Mouse (Mus musculus): Measurements from ENCODE around the gene Gm49396. TPM values are rescaled to one million over a fixed set of nuclear protein-coding genes. Genes with fewer than 3 reads are reported as not detected.

Gene Gm49396
- polyA plus RNA-seq, 2 experiments, result 5.0 to 7.3 TPM

DNA sequence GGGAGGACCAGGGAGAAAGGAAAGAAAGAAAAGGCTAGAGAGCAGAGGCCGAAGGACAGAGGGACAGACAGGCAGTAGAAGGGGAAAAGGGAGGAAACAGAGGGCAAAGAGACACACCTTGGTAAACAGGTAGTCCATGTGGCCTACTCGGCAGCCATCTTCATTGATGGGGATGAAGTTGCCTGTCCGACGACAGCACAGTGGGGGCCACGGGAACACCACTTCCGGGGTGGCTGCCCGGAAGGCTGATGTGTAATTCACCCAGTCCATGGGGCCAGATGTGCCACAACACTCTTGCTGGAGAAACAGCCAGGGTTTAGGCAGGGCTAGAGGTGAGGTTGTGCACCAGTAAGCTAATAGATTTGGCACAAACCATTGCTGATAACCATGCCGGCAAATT, 41.8 kb downstream of the Gm49396 start:
- Histone ChIP-seq H3K36me3 (ENCODE audit: control insufficient read depth, insufficient read depth, low read length) (no peaks in the 10 kb centered on the region), H3K9ac (ENCODE audit: low read depth, low read length, severe bottlenecking) (no peak overlapping the region), H3K4me3 (replicated peaks; ENCODE audit: low read length) (no peak overlapping the region), H3K27me3 (ENCODE audit: control insufficient read depth, insufficient read depth, low read length) (no peaks in the 10 kb centered on the region), H3K4me1 (ENCODE audit: control insufficient read depth, insufficient read depth, low read length) (no peaks in the 10 kb centered on the region), H3K4me2 (replicated peaks; ENCODE audit: low read depth, low read length, severe bottlenecking) (no peak overlapping the region), H3K9me3 (ENCODE audit: control insufficient read depth, low read length) (no peaks in the 10 kb centered on the region), H3K27ac (replicated peaks; ENCODE audit: low read depth, low read length) (no peak overlapping the region)
- no peak for TF ChIP-seq POLR2A (IDR thresholded peaks at IDR 0.05; ENCODE audit: borderline replicate concordance, extremely low read depth, insufficient read depth, insufficient read length)
- DNase-seq (ENCODE audit: low spot score), result no peak
- 86% methylated on average over 8 of the region's 8 CpGs for WGBS
- no peak for ATAC-seq (ENCODE audit: low FRiP score, low read depth)

DNA sequence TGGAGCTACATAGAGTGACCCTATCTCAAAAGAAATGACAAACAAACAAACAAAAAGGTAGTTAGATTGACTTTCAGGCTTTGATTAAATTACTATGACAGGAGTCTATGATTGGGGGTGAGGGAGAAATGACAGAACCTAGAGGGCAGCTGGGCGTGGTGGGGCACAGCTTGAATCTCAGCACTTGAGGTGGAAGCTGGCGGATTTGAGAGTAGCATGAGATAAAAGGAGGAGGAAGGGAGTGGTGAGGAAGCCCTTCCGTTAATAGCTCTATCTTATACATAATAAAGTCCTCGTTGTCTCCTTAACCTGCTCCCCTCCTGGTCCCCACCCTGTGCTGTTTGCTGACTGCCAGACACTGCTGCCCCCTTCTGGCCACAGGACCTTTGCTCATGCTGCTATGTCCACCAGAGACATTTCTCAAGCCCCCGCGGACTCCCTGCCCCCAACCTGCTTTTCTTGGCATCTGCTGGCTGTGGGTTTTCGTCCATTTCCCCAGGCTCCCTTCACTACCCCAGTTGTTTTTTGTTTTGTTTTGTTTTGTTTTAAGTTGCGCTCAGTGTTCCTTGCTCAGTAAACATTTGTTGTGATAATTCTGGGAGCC, 44.7 kb downstream of the Gm49396 start:
- ATAC-seq (ENCODE audit: low FRiP score, low read depth) (no peak), DNase-seq (ENCODE audit: low spot score) (no peak)
- Histone ChIP-seq H3K4me1 (ENCODE audit: control insufficient read depth, insufficient read depth, low read length) (no peaks in the 10 kb centered on the region), H3K4me3 (replicated peaks; ENCODE audit: low read length) (no peak overlapping the region), H3K36me3 (ENCODE audit: control insufficient read depth, insufficient read depth, low read length) (no peaks in the 10 kb centered on the region), H3K9me3 (ENCODE audit: control insufficient read depth, low read length) (no peaks in the 10 kb centered on the region), H3K4me2 (replicated peaks; ENCODE audit: low read depth, low read length, severe bottlenecking) (no peak overlapping the region), H3K27me3 (ENCODE audit: control insufficient read depth, insufficient read depth, low read length) (no peaks in the 10 kb centered on the region), H3K9ac (ENCODE audit: low read depth, low read length, severe bottlenecking) (no peak overlapping the region), H3K27ac (replicated peaks; ENCODE audit: low read depth, low read length) (no peak overlapping the region)
- no peak for TF ChIP-seq POLR2A (IDR thresholded peaks at IDR 0.05; ENCODE audit: borderline replicate concordance, extremely low read depth, insufficient read depth, insufficient read length)
- WGBS, result 26% methylated on average over 8 of the region's 8 CpGs

DNA sequence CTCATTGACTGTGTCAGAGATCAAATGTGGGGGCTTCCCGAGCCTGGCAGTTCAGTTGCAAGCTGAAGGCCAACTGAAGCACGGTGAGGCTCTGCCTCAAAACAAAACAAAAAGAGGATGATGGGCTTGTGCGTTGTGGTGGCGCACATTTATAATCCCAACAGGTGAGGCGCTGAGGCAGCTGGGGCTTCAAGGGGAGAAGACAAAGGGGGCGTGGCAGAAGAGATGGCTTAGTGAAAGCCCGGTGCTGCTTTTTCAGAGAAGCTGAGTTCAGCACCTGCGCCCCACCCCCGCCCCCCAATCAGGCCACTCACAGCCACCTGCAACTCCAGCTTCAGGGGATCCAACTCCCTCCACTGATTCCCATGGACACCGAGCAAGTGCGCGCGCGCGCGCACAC, 45.3 kb downstream of the Gm49396 start:
- Histone ChIP-seq H3K36me3 (ENCODE audit: control insufficient read depth, insufficient read depth, low read length) (no peaks in the 10 kb centered on the region), H3K4me1 (ENCODE audit: control insufficient read depth, insufficient read depth, low read length) (no peaks in the 10 kb centered on the region), H3K4me3 (replicated peaks; ENCODE audit: low read length) (no peak overlapping the region), H3K9me3 (ENCODE audit: control insufficient read depth, low read length) (no peaks in the 10 kb centered on the region), H3K27me3 (ENCODE audit: control insufficient read depth, insufficient read depth, low read length) (no peaks in the 10 kb centered on the region), H3K27ac (replicated peaks; ENCODE audit: low read depth, low read length) (no peak overlapping the region), H3K4me2 (replicated peaks; ENCODE audit: low read depth, low read length, severe bottlenecking) (no peak overlapping the region), H3K9ac (ENCODE audit: low read depth, low read length, severe bottlenecking) (no peak overlapping the region)
- WGBS, result 50% methylated on average over 16 of the region's 16 CpGs
- ATAC-seq (ENCODE audit: low FRiP score, low read depth) (no peak), DNase-seq (ENCODE audit: low spot score) (no peak)
- no peak for TF ChIP-seq POLR2A (IDR thresholded peaks at IDR 0.05; ENCODE audit: borderline replicate concordance, extremely low read depth, insufficient read depth, insufficient read length)

DNA sequence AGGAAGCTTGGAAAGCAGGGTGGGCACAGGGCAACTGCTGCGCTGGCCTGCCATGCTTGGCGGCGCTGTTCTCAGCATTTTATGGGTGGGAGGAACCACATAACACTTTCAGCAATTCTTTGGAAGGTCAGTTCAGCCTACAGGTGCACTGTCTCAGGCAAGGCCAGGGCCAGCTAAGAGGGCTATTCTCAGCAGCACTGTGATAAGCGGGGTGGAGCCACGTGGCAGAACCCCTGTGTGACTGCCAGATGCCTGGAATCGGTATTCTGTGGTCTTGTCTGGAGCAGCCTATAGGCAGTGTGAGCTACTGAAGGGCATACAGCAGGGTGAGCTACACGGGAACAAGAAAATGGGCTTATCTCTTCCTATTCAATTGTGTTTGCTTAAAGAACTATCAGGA, 46.9 kb downstream of the Gm49396 start:
- no peak for ATAC-seq (ENCODE audit: low FRiP score, low read depth)
- no peak overlapping the region for H3K4me2 ChIP-seq (replicated peaks; ENCODE audit: low read depth, low read length, severe bottlenecking)
- no peaks in the 10 kb centered on the region for H3K36me3 ChIP-seq (ENCODE audit: control insufficient read depth, insufficient read depth, low read length)
- TF ChIP-seq POLR2A (IDR thresholded peaks at IDR 0.05; ENCODE audit: borderline replicate concordance, extremely low read depth, insufficient read depth, insufficient read length), result no peak
- 49% methylated on average over 7 of the region's 7 CpGs for WGBS
- DNase-seq (ENCODE audit: low spot score), result no peak
- no peaks in the 10 kb centered on the region for H3K4me1 ChIP-seq (ENCODE audit: control insufficient read depth, insufficient read depth, low read length)
- no peak overlapping the region for H3K27ac ChIP-seq (replicated peaks; ENCODE audit: low read depth, low read length)
- H3K4me3 ChIP-seq (replicated peaks; ENCODE audit: low read length), result no peak overlapping the region
- H3K9me3 ChIP-seq (ENCODE audit: control insufficient read depth, low read length), result no peaks in the 10 kb centered on the region
- H3K27me3 ChIP-seq (ENCODE audit: control insufficient read depth, insufficient read depth, low read length), result no peaks in the 10 kb centered on the region
- no peak overlapping the region for H3K9ac ChIP-seq (ENCODE audit: low read depth, low read length, severe bottlenecking)

DNA sequence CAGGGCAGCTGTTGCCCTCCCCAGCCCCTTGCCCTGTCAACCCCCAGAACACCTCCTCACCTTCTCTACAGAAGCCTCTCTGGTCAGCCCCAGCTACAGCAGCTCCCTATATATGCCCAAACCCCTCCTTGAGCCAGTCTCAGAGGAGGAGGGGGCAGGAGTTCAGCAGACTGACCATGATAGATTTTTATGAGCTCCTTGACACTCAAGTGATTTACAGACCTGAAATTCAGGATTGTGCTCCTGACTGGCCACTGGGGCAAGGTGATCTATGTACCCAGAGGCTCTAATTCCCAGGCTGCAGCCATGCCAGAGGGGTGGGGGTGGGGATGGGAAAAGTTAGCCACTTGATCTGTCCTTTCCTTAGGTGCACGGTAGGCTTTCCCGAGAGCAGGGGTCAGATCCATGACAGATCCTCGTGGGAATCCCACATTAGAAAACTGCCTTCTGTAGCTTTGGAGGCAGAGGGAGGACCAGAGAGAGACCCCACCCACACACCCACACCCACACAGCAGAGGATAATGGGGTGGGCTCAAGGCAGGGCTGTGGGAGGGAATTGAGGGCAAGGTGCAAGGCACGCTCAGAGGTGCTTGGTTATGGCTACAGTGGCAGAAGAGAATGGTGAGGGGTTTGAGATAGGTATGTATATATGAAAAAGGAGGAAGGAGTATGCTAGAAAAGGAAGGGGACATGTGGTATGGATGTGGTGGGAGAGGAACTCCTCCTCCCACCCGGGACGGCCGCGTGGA, 49.7 kb downstream of the Gm49396 start, which contains the start of gene Upk1a:
Upk1a (minus strand) TSS at position 194 of the 749 bp plus-strand sequence.
- 58% methylated on average over 8 of the region's 8 CpGs for WGBS
- no peak for TF ChIP-seq POLR2A (IDR thresholded peaks at IDR 0.05; ENCODE audit: borderline replicate concordance, extremely low read depth, insufficient read depth, insufficient read length)
- ATAC-seq (ENCODE audit: low FRiP score, low read depth), result no peak
- H3K4me3 ChIP-seq (replicated peaks; ENCODE audit: low read length), result no peak within 1 kb of the TSS
- DNase-seq (ENCODE audit: low spot score), result no peak
- no peak within 1 kb of the TSS for H3K4me2 ChIP-seq (replicated peaks; ENCODE audit: low read depth, low read length, severe bottlenecking)
- H3K9ac ChIP-seq (ENCODE audit: low read depth, low read length, severe bottlenecking), result no peak within 1 kb of the TSS
- H3K4me1 ChIP-seq (ENCODE audit: control insufficient read depth, insufficient read depth, low read length), result no peaks in the 10 kb centered on the region
- no peak within 1 kb of the TSS for H3K27ac ChIP-seq (replicated peaks; ENCODE audit: low read depth, low read length)
- H3K9me3 ChIP-seq (ENCODE audit: control insufficient read depth, low read length), result no peaks in the 10 kb centered on the region
- peaks cover 21% of the 10 kb centered on the region for H3K36me3 ChIP-seq (ENCODE audit: control insufficient read depth, insufficient read depth, low read length)
- no peaks in the 10 kb centered on the region for H3K27me3 ChIP-seq (ENCODE audit: control insufficient read depth, insufficient read depth, low read length)
